Mouse (Mus musculus) spleen, adult 2 months (tissue): ENCODE measurements around the gene Insm1.

ENCODE experiments used
- CTCF ChIP-seq: fragments of 200-500 bp; IDR thresholded peaks from 2 replicates; pipeline ENCODE4 v1.5.1; 2011; ENCODE audit warnings: mild to moderate bottlenecking, inconsistent platforms; ENCODE audit not compliant: insufficient read depth, insufficient read length, insufficient replicate concordance; ENCODE audit errors: extremely low read depth
- POLR2A ChIP-seq: fragments of 200-500 bp; IDR thresholded peaks from 2 replicates; pipeline ENCODE4 v1.6.1; 2011; ENCODE audit warnings: low read depth, low read length, inconsistent platforms

DNA sequence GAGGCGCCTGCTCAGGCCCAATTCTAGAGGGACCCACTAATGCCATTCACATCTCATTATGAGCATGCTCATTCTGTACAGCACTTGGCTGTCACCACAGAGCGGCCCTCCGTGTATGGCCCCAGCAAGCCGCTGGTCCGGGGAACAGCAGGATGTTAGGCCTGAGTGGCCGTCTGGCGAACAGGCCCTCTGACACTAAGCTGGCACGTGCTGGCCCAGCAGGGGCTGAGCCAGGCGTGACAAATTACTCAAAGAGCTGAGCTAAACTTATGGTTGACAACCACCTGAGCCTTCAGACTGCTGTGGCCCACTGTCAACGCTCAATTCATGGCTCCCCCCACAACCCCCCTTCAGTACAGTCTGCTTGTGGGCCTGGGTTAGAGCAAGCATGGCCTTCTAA is 40.5 kb downstream of the Insm1 start:
- TF ChIP-seq POLR2A (no peak), CTCF (no peak)
